In genomic region chr7:30197592-30198129, GRCm38 (mm10) we compare ENCODE assay signal across 15 mouse cellular contexts. TPM values are rescaled to one million over a fixed set of nuclear protein-coding genes. Genes with fewer than 3 reads are reported as not detected.
DNase-seq lines count a peak whose midpoint lies in the region; ATAC-seq lines count a peak whose summit lies in the region.
"Had no signal": no experiment of that assay in that cellular context is flagged by ENCODE, and none has a peak within 500 bp of the region (broad histone marks: within the 10 kb centered on the region; RNA-seq: fewer than 3 reads in every experiment).

No protein-coding gene starts in this region.

- no peak overlapping the region for H3K9ac ChIP-seq in kidney, embryonic 14.5 days (ENCODE audit: low read depth, low read length)
- H3K9ac ChIP-seq: neural tube, embryonic 13.5 days had no signal

- H3K4me3 ChIP-seq in kidney, embryonic 14.5 days (ENCODE audit: low read length) = no peak overlapping the region
- no peak overlapping the region for H3K4me3 ChIP-seq in limb, embryonic 10.5 days
- H3K4me3 ChIP-seq: erythroblast, embryonic 14.5 days; megakaryocyte, embryonic 14.5 days had no signal

- no peak for DNase-seq in kidney, adult 9 months
- DNase-seq in 3T3-L1 (ENCODE audit: low read depth, low spot score) (peak; percentile 15), ES-CJ7 (ENCODE audit: low read depth, low spot score) (peak; percentile 96)
- DNase-seq in limb, embryonic 10.5 days (ENCODE audit: low spot score) = no peak
- DNase-seq in Muller cell, postnatal 12 days (ENCODE audit: inconsistent ontology term) = no peak
- DNase-seq in thymus, postnatal 4 days = no peak
- no peak for DNase-seq in natural killer cell, adult 2 months (ENCODE audit: low spot score in 2 of 2)
- DNase-seq: cerebellum, adult 11-12 months; liver; thymus, adult 2 months had no signal

- no peaks in the 10 kb centered on the region; the same call in 1 of the 2 replicates for H3K36me3 ChIP-seq in kidney, embryonic 14.5 days (ENCODE audit: control insufficient read depth, insufficient read depth, low read length)
- H3K36me3 ChIP-seq in limb, embryonic 10.5 days = peaks cover under 1% of the 10 kb centered on the region
- H3K36me3 ChIP-seq: neural tube, embryonic 13.5 days had no signal

- no peaks in the 10 kb centered on the region for H3K27me3 ChIP-seq in kidney, embryonic 14.5 days (ENCODE audit: control insufficient read depth, insufficient read depth, low read length)
- no peaks in the 10 kb centered on the region for H3K27me3 ChIP-seq in limb, embryonic 10.5 days (ENCODE audit: low read depth, poor library complexity, severe bottlenecking)
- H3K27me3 ChIP-seq: CH12.LX; megakaryocyte, embryonic 14.5 days; neural tube, embryonic 13.5 days had no signal

- 41% methylated on average over 5 of the region's 5 CpGs for WGBS in kidney, embryonic 14.5 days
- WGBS in limb, embryonic 10.5 days = 73% methylated on average over 5 of the region's 5 CpGs

- peaks cover 13% of the 10 kb centered on the region for H3K4me1 ChIP-seq in kidney, embryonic 14.5 days (ENCODE audit: control insufficient read depth, insufficient read depth, low read length)
- peaks cover 29% of the 10 kb centered on the region for H3K4me1 ChIP-seq in limb, embryonic 10.5 days

- H3K4me2 ChIP-seq in kidney, embryonic 14.5 days (replicated peaks; ENCODE audit: low read depth, low read length) = no peak overlapping the region

- H3K27ac ChIP-seq in kidney, embryonic 14.5 days (ENCODE audit: low read depth, low read length) = 0 out of 2 replicates have a peak overlapping the region, but pooled peaks have one; percentile 47
- H3K27ac ChIP-seq in limb, embryonic 10.5 days = peak overlapping the region; percentile 44

- no peaks in the 10 kb centered on the region for H3K9me3 ChIP-seq in kidney, embryonic 14.5 days (ENCODE audit: control insufficient read depth, low read length)
- no peaks in the 10 kb centered on the region for H3K9me3 ChIP-seq in limb, embryonic 10.5 days (replicated peaks)
- H3K9me3 ChIP-seq: megakaryocyte, embryonic 14.5 days; neural tube, embryonic 13.5 days had no signal

- no peak for ATAC-seq in kidney, embryonic 14.5 days (ENCODE audit: low FRiP score, low TSS enrichment)

RNA-seq across cellular contexts. Expression of gene Capns1, which starts 0.9 kb away (rescaled TPM):
- polyA plus RNA-seq in kidney, embryonic 14.5 days (2014; fragmentation: Nextera tagmentation; extraction: Ambion mirVana) = 83.1 and 120 TPM in 2 replicates
- polyA plus RNA-seq in limb, embryonic 10.5 days (2016; fragmentation: Nextera tagmentation; extraction: Ambion mirVana) = 57.6 and 66.5 TPM in 2 replicates

RNA-seq across cellular contexts. Expression of gene Cox7a1, which starts 13.7 kb away (rescaled TPM):
- polyA plus RNA-seq in kidney, embryonic 14.5 days (2014; fragmentation: Nextera tagmentation; extraction: Ambion mirVana) = 4.5 TPM in 2 replicates
- polyA plus RNA-seq in limb, embryonic 10.5 days (2016; fragmentation: Nextera tagmentation; extraction: Ambion mirVana) = 1.4 and 1.8 TPM in 2 replicates

RNA-seq across cellular contexts. Expression of gene Zfp146, which starts 28.1 kb away (rescaled TPM):
- 20.2 and 23.0 TPM in 2 replicates for polyA plus RNA-seq in kidney, embryonic 14.5 days (2014; fragmentation: Nextera tagmentation; extraction: Ambion mirVana)
- 14.8 and 19.6 TPM in 2 replicates for polyA plus RNA-seq in limb, embryonic 10.5 days (2016; fragmentation: Nextera tagmentation; extraction: Ambion mirVana)

RNA-seq across cellular contexts. Expression of gene Polr2i, which starts 34.1 kb away (rescaled TPM):
- 173 and 268 TPM in 2 replicates for polyA plus RNA-seq in kidney, embryonic 14.5 days (2014; fragmentation: Nextera tagmentation; extraction: Ambion mirVana)
- polyA plus RNA-seq in limb, embryonic 10.5 days (2016; fragmentation: Nextera tagmentation; extraction: Ambion mirVana) = 170 and 175 TPM in 2 replicates

RNA-seq across cellular contexts. Expression of gene Tbcb, which starts 34.4 kb away (rescaled TPM):
- 174 and 199 TPM in 2 replicates for polyA plus RNA-seq in kidney, embryonic 14.5 days (2014; fragmentation: Nextera tagmentation; extraction: Ambion mirVana)
- polyA plus RNA-seq in limb, embryonic 10.5 days (2016; fragmentation: Nextera tagmentation; extraction: Ambion mirVana) = 261 and 262 TPM in 2 replicates

Comparison
In these comparisons a context has a peak if more than half of its experiments do, and no peak if none do; other contexts are left out.
1. DNase-seq: peak in 3T3-L1 (single experiment) and ES-CJ7 (single experiment); none in kidney, adult 9 months (single experiment), limb, embryonic 10.5 days (single experiment), Muller cell, postnatal 12 days (single experiment), thymus, postnatal 4 days (single experiment) and natural killer cell, adult 2 months (0 of 2).